Mouse (Mus musculus) CH12.LX (cell line): ENCODE data around the gene Cox19. TPM values are rescaled to one million over a fixed set of nuclear protein-coding genes. Genes with fewer than 3 reads are reported as not detected.
"Not testable (repeated sequence)": the region's sequence is repeated elsewhere in the genome, so short reads cannot be mapped to it uniquely, and the experiment has no call there.

ENCODE experiments used
- DNase-seq: peaks from one replicate; pipeline ENCODE4 v3.0.0-alpha.2; 2013; ENCODE audit errors: extremely low read depth
- H3K27ac ChIP-seq: 2 replicates; pipeline ENCODE4 v1.5.1; 2012; ENCODE audit warnings: low read depth, mild to moderate bottlenecking, control low read depth, moderate library complexity; ENCODE audit not compliant: insufficient read depth
- H3K27me3 ChIP-seq: replicated peaks from 2 replicates; pipeline ENCODE3; 2012; ENCODE audit warnings: inconsistent platforms
- H3K36me3 ChIP-seq, 2 experiments: replicated peaks in 1 of 2; 2 replicates each; pipeline versions ENCODE3 to v1.6.1; 2012; ENCODE audit warnings: inconsistent platforms in 1 of 2, low read length in 1 of 2, mild to moderate bottlenecking in 1 of 2, mixed read lengths in 1 of 2, moderate library complexity in 1 of 2; ENCODE audit not compliant: control insufficient read depth in 1 of 2, insufficient read depth in 1 of 2
- H3K4me1 ChIP-seq, 2 experiments: 2 replicates each; pipeline ENCODE4 v1.6.1; 2012; ENCODE audit warnings: inconsistent platforms in 1 of 2, moderate library complexity in 1 of 2; ENCODE audit not compliant: insufficient read depth in 2 of 2, control insufficient read depth in 1 of 2
- H3K4me2 ChIP-seq: 2 replicates; pipeline ENCODE4 v1.6.1; 2012; ENCODE audit warnings: low read depth, mild to moderate bottlenecking, control low read depth; ENCODE audit not compliant: poor library complexity, insufficient read depth, severe bottlenecking
- H3K4me3 ChIP-seq, 3 experiments: fragments of 150-350 bp in 1 of 3; sonication (generic) in 1 of 3; replicated peaks in 1 of 3; 2 replicates each; pipeline versions ENCODE3 to v1.5.1; 2011 to 2012; ENCODE audit warnings: low read depth in 2 of 3, low read length in 2 of 3, mild to moderate bottlenecking in 2 of 3, moderate library complexity in 2 of 3, control low read depth in 1 of 3, improper control_type of control experiment in 1 of 3, inconsistent platforms in 1 of 3, mixed read lengths in 1 of 3; ENCODE audit not compliant: poor library complexity in 1 of 3
- H3K79me2 ChIP-seq: replicated peaks from 2 replicates; pipeline ENCODE4 v1.6.1; 2012; ENCODE audit warnings: mild to moderate bottlenecking, moderate library complexity; ENCODE audit not compliant: control insufficient read depth, poor library complexity, insufficient read depth, severe bottlenecking; ENCODE audit errors: extremely low read depth
- H3K9ac ChIP-seq: 2 replicates; pipeline ENCODE4 v1.6.1; 2012; ENCODE audit warnings: low read depth, mild to moderate bottlenecking, control low read depth, moderate library complexity; ENCODE audit not compliant: insufficient read depth
- H3K9me3 ChIP-seq: replicated peaks from 2 replicates; pipeline ENCODE3; 2012; ENCODE audit warnings: low read length, inconsistent platforms, mixed read lengths
- CHD1 ChIP-seq: IDR thresholded peaks from 2 replicates; pipeline ENCODE4 v1.6.1; 2012; ENCODE audit warnings: low read depth, low read length, improper control_type of control experiment, inconsistent platforms
- E2F4 ChIP-seq: IDR thresholded peaks from 2 replicates; pipeline ENCODE4 v1.6.1; 2011; ENCODE audit warnings: low read depth, low read length, improper control_type of control experiment; ENCODE audit not compliant: insufficient replicate concordance
- ELF1 ChIP-seq: IDR thresholded peaks from 2 replicates; pipeline ENCODE4 v1.6.1; 2014; ENCODE audit warnings: low read depth, mild to moderate bottlenecking, inconsistent platforms, low read length, improper control_type of control experiment
- EP300 ChIP-seq: IDR thresholded peaks from 2 replicates; pipeline ENCODE4 v1.6.1; 2011; ENCODE audit warnings: low read length, improper control_type of control experiment
- ETS1 ChIP-seq: conservative IDR thresholded peaks from 2 replicates; pipeline ENCODE4 v1.6.1; 2012; ENCODE audit warnings: low read depth, mild to moderate bottlenecking, inconsistent platforms, low read length, improper control_type of control experiment, moderate library complexity
- GABPA ChIP-seq: IDR thresholded peaks from 2 replicates; pipeline ENCODE4 v1.6.1; 2012; ENCODE audit warnings: low read depth, low read length, improper control_type of control experiment, inconsistent platforms; ENCODE audit not compliant: insufficient replicate concordance
- HCFC1 ChIP-seq: IDR thresholded peaks from 2 replicates; pipeline ENCODE4 v1.6.1; 2012; ENCODE audit warnings: low read depth, mild to moderate bottlenecking, inconsistent platforms, low read length, improper control_type of control experiment
- IRF4 ChIP-seq: IDR thresholded peaks from 2 replicates; pipeline ENCODE4 v1.6.1; 2014; ENCODE audit warnings: low read depth, mild to moderate bottlenecking, inconsistent platforms, low read length, improper control_type of control experiment
- JUND ChIP-seq: conservative IDR thresholded peaks from 2 replicates; pipeline ENCODE4 v1.6.1; 2011; ENCODE audit warnings: low read depth, low read length, improper control_type of control experiment
- KAT2A ChIP-seq: IDR thresholded peaks from 2 replicates; pipeline ENCODE4 v1.6.1; 2012; ENCODE audit warnings: low read length, improper control_type of control experiment, inconsistent platforms; ENCODE audit not compliant: insufficient replicate concordance
- MYC ChIP-seq: IDR thresholded peaks from 2 replicates; pipeline ENCODE4 v1.6.1; 2011; ENCODE audit warnings: low read depth, mild to moderate bottlenecking, improper control_type of control experiment, low read length
- NRF1 ChIP-seq: IDR thresholded peaks from 2 replicates; pipeline ENCODE4 v1.6.1; 2014; ENCODE audit warnings: low read depth, mild to moderate bottlenecking, inconsistent platforms, low read length, improper control_type of control experiment, moderate library complexity
- PAX5 ChIP-seq: IDR thresholded peaks from 2 replicates; pipeline ENCODE4 v1.6.1; 2012; ENCODE audit warnings: low read length, inconsistent platforms, mixed read lengths
- RAD21 ChIP-seq: IDR thresholded peaks from 2 replicates; pipeline ENCODE4 v1.6.1; 2011; ENCODE audit warnings: low read depth, mild to moderate bottlenecking, low read length, improper control_type of control experiment, moderate library complexity
- TBP ChIP-seq: conservative IDR thresholded peaks from 2 replicates; pipeline ENCODE4 v1.6.1; 2011; ENCODE audit warnings: low read depth, low read length, improper control_type of control experiment
- TCF12 ChIP-seq: IDR thresholded peaks from 2 replicates; pipeline ENCODE4 v1.6.1; 2014; ENCODE audit warnings: low read depth, mild to moderate bottlenecking, inconsistent platforms, low read length, improper control_type of control experiment
- UBTF ChIP-seq: IDR thresholded peaks from 2 replicates; pipeline ENCODE4 v1.6.1; 2012; ENCODE audit warnings: low read depth, mild to moderate bottlenecking, inconsistent platforms, low read length, improper control_type of control experiment, moderate library complexity
- USF2 ChIP-seq: conservative IDR thresholded peaks from 2 replicates; pipeline ENCODE4 v1.6.1; 2011; ENCODE audit warnings: low read depth, low read length, improper control_type of control experiment
- dilution Hi-C: fragments of 300-500 bp; cut with MboI; formaldehyde crosslinking; loops from 2 replicates; pipeline ENCODE4 v1.14.3; 2020; ENCODE audit warnings: low sequenced_read_pairs; ENCODE audit not compliant: extremely low pct_unique_long_range_greater_than_20kb, extremely low pct_ligation_motif_present
- in situ Hi-C: fragments of 300-500 bp; cut with MboI; formaldehyde crosslinking; loops from 3 replicates; pipeline ENCODE4 v1.14.3; 2019; ENCODE audit warnings: low sequenced_read_pairs, low pct_ligation_motif_present, low pct_unique_long_range_greater_than_20kb, mixed read lengths
- polyA plus RNA-seq: library from polyadenylated mRNA; unstranded; fragments of >175 nt; gene quantifications from 2 replicates; pipeline ENCODE4 v1.2.1, GENCODE M21; 2012; ENCODE audit warnings: low read depth; ENCODE audit not compliant: insufficient read length
- total RNA-seq, 2 experiments: library from RNA; depleted of rRNA; stranded (reverse); fragments of 300-350 nt in 1 of 2; fragments of >200 nt in 1 of 2; gene quantifications; 2 replicates each; pipeline ENCODE4 v1.2.3; 2012 to 2014

Cox19 gene
- total and polyA plus RNA-seq, 3 experiments = 30.1 to 70.1 (median 32.1) TPM

DNA sequence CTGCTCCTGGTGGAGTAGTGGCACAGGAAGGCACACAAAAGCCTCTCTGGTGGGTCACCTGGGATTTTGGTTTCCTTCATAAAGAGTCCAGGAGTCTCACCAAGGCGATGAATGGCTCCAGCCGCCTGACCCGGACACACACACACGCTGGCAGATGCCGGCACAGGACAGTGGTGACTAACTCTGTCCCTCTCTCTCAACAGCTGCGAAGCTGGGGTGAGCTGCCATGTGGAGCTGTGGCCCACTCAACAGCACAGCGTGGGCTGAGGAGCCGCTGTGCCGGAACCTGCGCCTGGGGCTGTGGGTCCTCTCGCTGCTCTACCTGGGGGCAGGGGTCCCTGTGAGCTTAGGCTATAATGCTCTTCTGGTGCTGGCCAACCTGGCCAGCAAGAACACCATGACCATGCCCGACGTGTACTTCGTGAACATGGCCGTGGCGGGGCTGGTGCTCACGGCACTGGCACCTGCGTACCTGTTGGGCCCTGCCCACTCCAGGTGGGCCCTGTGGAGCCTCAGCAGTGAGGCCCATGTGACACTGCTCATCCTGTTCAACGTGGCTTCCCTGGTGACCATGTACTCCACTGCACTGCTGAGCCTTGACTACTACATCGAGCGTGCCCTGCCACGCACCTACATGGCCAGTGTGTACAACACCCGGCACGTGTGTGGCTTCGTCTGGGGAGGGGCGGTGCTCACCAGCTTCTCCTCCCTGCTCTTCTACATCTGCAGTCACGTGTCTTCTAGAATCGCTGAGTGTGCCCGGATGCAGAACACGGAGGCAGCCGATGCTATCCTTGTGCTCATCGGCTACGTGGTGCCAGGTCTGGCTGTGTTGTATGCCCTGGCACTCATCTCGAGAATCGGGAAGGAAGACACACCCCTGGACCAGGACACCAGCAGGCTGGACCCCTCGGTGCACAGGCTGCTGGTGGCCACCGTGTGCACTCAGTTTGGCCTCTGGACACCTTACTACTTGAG lies 41.3 kb upstream of the Cox19 start:
- peaks cover 10 to 59% of the 10 kb centered on the region in 2 experiments; a peak in 3 of 4 replicates for H3K4me1 ChIP-seq
- dilution Hi-C loops = no loop called here
- no peaks in the 10 kb centered on the region for H3K27me3 ChIP-seq
- DNase-seq = no peak
- no peak overlapping the region for H3K27ac ChIP-seq
- H3K4me2 ChIP-seq = no peak overlapping the region
- H3K36me3 ChIP-seq = peaks cover 0 to 46% of the 10 kb centered on the region in 2 experiments
- in situ Hi-C loops = no loop called here
- no peak overlapping the region for H3K4me3 ChIP-seq
- H3K79me2 ChIP-seq = no peaks in the 10 kb centered on the region
- H3K9ac ChIP-seq = no peak overlapping the region
- no peaks in the 10 kb centered on the region for H3K9me3 ChIP-seq
- TF ChIP-seq JUND (no peak), UBTF (no peak), KAT2A (no peak), CHD1 (no peak), E2F4 (no peak), IRF4 (no peak), MYC (no peak), GABPA (no peak), TBP (no peak), EP300 (no peak), PAX5 (no peak)

GRCm38 (mm10) chr5:139391309-139391990 lies 40.2 kb upstream of the Cox19 start:
- no peaks in the 10 kb centered on the region for H3K9me3 ChIP-seq
- H3K4me3 ChIP-seq = no peak overlapping the region
- dilution Hi-C loops (no loop called here), in situ Hi-C loops (no loop called here)
- no peak for DNase-seq
- H3K27me3 ChIP-seq = no peaks in the 10 kb centered on the region
- TF ChIP-seq HCFC1 = no peak
- TF ChIP-seq NRF1 = no peak
- no peak for TF ChIP-seq RAD21
- no peak for TF ChIP-seq ETS1
- TF ChIP-seq TCF12 = no peak
- TF ChIP-seq ELF1 = no peak
- TF ChIP-seq PAX5 = no peak
- TF ChIP-seq UBTF = no peak
- no peak for TF ChIP-seq USF2
- TF ChIP-seq KAT2A = no peak
- TF ChIP-seq, all 38 proteins: peak for 0
- Histone ChIP-seq H3K79me2 (no peaks in the 10 kb centered on the region), H3K9ac (no peak overlapping the region), H3K4me2 (no peak overlapping the region), H3K27ac (no peak overlapping the region), H3K4me1 (peaks cover 10 to 53% of the 10 kb centered on the region in 2 experiments; a peak in 3 of 4 replicates), H3K36me3 (peaks cover 0 to 48% of the 10 kb centered on the region in 2 experiments)

- in situ Hi-C loops, H3K9me3 ChIP-seq, H3K27me3 ChIP-seq, H3K9ac ChIP-seq, H3K4me2 ChIP-seq, dilution Hi-C loops, H3K27ac ChIP-seq, DNase-seq, H3K4me3 ChIP-seq, H3K79me2 ChIP-seq: not testable (repeated sequence)
- Histone ChIP-seq H3K4me1 (peaks cover 9 to 44% of the 10 kb centered on the region in 2 experiments; a peak in 3 of 4 replicates), H3K36me3 (peaks cover 0 to 57% of the 10 kb centered on the region in 2 experiments)
Measured at GRCm38 (mm10) chr5:139390324-139391119, 39.3 kb upstream of the Cox19 start.
